Mouse (Mus musculus) CD4-positive helper T cell, adult 2 months (primary cell): ENCODE data around the gene Ipmk.

ENCODE experiments used
- DNase-seq: peaks from one replicate; pipeline ENCODE4 v3.0.0-alpha.2; 2012; ENCODE audit warnings: low read depth, missing footprints, low spot score

Gene Ipmk

GRCm38 (mm10) chr10:71347509-71347949 is at the start of gene Ipmk:
TSS of gene Ipmk (plus strand) at chr10:71347763.
- DNase-seq, result peak; percentile 94

DNA sequence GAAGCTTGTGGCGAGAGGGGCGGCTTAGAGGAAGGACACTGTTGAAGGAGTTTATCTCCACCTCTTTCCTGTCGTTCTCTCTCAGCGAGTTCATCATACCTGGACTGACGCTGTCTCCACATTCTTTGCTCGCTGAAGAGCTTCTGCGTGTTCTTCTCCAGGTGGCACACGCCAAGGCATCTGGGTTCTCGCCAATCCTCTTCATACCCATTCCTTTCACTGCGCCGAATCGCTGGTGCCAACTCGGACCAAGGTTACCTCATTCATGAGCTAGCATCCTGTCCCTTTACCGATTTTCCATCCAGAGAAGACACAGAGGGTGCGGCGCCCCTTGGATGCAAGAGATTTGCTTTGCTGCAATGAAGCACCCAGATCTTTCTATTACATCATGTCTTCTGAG is 47.4 kb upstream of the Ipmk start:
- DNase-seq, result no peak

DNA sequence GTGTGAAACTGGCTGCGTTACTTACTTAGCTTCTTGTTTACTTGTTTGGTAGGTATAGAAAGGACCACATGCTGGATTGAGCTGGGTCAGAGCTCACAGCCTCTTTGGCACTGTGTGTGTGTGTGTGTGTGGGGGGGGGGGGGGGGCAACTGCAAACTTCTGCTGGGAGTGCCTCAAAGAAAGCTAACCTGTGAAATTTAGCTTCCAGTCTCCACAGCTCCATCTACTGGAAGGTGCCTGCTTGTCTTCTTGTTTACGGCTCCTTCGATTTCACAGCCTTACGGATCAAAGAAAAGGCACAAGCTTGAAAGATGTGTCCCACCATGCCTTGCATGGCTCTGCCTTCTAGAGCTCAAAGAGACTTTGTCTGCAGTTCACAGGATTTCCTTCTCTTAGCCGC is 45.1 kb upstream of the Ipmk start:
- DNase-seq, result peak; percentile 70

GRCm38 (mm10) chr10:71306190-71306589 is 41.4 kb upstream of the Ipmk start:
- peak; percentile 61 for DNase-seq

DNA sequence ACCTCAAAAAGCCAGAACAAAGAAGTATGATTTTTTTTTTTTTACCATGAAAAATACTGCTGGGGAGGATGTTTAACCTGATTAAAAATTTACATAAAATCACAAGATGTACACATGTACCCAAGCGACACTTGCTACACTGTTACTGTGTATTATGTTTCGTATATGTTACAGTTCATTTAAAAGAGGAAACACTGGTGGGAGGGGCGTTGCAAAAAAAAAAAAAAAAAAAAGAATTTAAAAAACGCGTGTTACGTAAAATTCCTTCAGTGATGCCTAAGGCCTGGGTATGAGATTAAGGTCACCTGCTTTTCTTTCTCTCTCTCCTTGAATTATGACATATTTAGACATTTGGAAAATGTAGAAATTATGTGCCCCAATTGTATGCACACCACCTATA is 40.8 kb upstream of the Ipmk start:
- DNase-seq, result no peak

- no peak for DNase-seq
Measured at GRCm38 (mm10) chr10:71308199-71308598, 39.4 kb upstream of the Ipmk start.

GRCm38 (mm10) chr10:71310288-71310687 is 37.3 kb upstream of the Ipmk start:
- no peak for DNase-seq

DNA sequence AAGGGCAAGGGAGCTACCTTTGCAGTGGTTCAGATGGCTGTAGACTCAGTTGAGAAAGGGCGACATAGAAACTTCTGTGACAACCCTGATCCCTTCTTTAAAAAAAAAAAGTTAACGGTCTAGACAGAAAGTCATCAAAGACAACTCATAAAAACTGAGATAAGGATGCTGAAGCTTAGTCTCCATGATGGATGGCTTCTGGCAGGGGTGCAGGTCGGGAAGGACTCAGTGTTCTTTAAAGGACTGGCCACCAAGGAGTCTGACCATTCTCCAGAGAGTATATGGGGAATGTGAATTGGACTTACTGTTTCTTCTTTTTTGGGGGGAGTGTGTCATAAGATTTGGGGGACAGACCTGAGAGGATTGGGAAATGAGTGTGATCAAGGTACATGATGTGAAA is 33.0 kb upstream of the Ipmk start:
- no peak for DNase-seq

DNA sequence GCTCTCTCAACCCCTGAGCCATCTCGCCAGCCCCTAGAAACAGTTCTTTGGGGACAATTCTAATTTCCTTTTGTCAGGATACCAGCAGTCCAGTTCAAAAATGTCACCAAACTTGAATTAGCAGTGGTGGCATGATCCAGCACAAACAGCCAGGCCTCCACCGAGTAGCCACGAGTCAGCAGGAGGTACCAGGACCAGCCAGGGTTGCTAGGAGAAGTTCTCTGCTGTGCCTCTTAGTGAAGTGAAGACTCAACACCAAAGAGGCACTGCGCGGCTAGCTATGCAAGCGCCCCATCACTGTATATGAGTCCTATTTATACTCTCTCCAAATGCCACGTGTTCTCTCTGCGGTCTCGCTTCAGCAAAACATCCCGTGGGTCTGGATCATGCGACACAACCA is 31.5 kb upstream of the Ipmk start:
- DNase-seq, result no peak

- no peak for DNase-seq
Measured at GRCm38 (mm10) chr10:71316497-71316896, 31.1 kb upstream of the Ipmk start.

GRCm38 (mm10) chr10:71323669-71324068 is 23.9 kb upstream of the Ipmk start:
- DNase-seq, result no peak

DNA sequence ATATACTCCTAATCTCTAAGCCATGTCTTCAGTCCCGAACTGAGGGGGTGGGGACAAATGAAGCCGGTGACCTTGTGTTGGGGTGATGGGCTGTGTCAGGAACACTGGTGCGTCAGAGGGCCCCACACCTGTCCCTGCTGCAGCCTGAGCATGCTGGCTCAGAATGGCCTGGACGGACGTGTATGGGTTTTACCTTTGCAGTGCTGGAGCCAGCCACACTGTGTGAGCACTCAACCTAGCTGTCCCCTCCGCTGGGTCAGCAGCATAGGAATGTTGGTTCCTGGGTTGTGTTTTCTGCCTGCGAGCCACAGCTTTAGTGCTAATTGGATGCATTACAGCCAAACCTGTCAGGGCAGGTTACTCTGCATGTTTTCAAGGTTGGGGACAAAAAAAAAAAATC is 21.4 kb upstream of the Ipmk start:
- DNase-seq, result no peak

DNA sequence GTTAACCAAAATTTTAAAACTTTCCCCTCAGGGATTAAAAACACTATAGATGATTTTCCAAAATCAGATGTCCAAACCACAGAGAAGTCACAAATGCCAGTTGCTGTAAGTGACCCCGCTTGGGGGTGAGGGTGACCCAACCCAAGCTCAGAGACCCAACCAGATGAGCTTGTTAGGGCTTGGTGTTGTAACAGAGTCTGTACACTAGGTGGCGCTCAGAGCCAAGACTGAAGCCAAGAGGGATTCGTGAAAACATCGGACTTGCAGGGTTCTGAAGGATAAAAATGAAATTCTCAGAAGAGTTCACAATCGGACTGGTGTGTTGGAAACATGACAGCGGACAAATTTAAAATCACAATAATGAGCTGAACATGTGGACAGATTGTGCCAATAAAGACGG is 20.8 kb upstream of the Ipmk start:
- DNase-seq, result peak; percentile 70

- DNase-seq, result no peak
Measured at GRCm38 (mm10) chr10:71327386-71327785, 20.2 kb upstream of the Ipmk start.

DNA sequence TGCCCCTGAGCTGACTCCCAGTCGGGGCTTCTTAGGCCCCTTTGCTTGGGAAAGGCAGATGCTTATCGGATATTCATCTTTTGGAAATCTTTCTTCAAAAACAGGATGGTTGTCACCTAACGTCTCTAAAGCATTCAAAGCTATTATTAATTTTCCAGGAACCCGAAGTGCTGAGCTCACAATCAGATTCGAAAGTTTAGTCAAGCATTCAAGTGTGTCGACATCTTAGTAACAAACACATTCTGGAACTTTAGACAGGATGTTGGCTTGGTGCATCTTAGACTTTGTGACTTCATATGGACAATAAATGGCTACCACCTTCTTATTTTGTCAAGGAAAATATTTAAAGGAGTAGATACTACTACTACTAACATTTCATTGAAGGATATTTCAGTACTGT is 19.2 kb upstream of the Ipmk start:
- no peak for DNase-seq

DNA sequence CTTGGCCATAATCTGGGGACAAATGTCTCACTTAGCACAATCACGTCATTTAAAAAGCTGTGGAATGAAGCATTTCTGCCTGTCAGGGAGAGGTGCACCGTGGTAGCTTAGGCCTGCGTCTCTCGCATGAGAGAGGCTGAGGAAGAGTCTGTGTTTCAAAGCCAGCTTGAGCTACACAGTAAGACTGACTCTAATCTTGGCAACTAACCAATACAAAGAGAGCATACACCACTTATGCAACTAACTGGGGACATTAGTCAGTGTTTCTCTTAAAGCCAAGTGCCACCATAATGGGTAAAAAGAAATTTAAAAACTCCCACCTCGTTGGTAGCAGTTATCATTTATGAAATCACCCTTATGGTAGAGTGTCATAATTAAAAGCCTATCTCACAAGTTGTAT is 18.7 kb upstream of the Ipmk start:
- DNase-seq, result no peak

DNA sequence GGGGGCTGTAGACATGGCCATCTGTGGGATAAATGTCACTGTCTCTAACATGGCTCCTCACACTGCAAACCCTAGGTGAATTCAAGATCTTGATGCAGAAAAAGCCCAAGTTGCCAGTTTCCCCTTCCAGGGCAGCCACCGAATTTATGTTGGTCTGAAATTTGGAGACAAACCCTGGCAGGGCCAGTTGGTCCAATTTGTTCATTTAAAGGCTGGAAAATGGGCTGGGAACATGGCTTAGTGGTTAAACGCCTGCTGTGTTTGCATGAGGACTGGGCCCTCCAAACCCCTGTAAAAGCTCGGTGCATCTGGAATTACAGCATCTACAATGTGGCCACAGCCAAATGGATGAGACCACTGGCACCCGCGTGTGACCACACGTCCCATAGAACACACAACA is 18.3 kb upstream of the Ipmk start:
- no peak for DNase-seq

DNA sequence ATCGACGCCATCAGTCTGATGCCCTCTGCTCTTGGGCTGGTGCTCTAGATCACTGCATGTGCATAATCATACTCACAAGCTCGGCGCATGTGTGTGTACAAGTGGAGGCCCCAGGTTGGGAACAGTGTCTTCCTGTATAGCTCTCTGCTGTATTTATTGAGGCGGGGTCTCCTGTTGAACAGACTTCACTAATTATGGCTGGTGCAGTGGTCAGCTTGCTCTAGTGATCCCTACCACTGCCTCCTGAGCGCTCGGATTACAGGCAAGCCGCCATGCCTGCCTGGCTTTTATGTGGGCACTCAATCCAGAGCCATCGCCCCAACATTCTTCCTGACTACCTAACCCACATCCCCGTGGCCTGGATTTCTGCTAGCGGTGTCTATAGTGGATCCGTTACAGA is 17.5 kb upstream of the Ipmk start:
- no peak for DNase-seq

DNA sequence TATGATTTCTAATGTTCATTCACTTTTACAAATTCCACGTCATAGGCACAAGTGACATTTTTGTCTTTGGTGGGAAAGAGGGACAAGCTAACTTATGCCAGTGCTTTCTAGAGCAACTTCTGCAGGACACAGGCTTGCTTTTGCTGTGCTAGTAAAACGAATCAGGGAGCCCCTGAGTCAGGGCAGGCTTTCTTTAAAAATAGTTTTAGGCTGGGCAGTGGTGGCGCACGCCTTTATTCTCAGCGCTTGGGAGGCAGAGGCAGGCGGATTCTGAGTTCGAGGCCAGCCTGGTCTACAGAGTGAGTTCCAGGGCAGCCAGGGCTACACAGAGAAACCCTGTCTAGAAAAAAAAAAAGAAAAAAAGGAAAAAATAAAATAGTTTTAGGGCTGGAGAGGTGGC is 15.7 kb upstream of the Ipmk start:
- DNase-seq, result no peak

DNA sequence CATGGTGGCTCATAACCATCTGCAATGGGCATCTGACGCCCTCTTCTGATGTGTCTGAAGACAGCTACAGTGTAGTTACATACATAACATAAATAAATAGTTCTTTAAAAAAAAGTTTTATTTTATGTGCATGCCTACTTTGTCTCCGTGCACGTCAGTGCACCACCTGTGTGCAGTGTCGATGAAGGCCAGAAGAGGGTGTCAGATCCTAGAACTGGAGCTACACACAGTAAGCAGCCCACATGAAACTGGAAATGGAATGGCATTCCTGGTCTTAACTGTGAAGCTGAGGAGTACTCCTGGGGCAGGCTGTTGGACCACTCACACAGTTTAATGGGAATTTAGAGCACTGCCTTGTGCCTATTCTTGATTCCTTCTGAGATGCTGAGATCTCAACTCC is 15.2 kb upstream of the Ipmk start:
- no peak for DNase-seq

- DNase-seq, result no peak
Measured at GRCm38 (mm10) chr10:71332859-71333258, 14.7 kb upstream of the Ipmk start.

DNA sequence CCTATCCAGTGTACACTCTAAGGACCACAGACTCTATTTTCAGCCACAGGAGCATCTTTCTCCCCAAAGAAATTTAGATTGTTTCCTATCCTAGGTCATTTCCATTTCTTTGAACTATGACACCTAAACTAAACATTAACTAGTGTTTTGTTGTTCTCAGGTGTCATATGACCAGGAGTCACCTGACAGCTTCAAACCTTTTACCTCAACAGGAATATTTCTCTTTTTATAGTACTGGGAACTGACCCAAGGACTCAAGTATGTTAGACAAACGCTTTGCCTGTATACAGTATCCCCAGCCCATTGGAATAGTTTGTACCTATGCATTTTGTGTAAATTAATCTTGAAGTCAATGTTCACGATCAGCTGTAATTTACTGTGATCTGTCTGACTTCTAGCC is 9.8 kb upstream of the Ipmk start:
- DNase-seq, result no peak

DNA sequence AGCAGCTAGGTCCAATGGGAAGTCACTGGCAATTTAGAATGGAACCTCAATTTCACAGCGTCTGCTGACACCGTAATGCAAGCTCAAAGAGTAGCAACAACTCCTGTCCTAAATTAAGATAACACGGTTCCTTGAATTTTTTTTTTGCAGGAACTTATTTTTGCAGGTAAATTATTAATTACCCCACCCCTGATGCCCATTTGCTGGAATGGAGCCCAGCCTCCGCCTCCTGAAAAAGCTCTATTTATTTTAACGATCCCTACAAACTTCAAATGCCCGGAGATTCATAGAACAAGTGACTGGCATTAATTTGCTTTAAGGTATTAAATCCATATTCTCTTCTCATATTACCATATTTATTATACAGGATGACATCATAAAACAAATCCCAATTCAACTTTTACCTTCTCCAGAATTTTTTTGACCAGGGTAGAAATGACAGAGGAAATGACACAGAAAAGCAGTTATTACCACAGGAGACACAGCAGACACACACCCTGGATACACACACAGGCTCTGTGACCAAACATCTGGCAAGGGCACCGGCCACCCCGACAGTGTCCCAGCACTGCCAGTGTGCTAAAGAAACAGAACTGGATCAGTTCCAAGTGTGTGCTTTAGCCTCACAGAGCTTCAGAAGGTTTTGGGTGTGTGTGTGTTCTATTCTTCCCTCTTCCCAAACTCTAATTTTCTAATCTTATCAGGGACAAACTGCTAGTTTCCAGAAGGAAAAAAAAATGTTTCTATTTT is 9.2 kb upstream of the Ipmk start:
- no peak for DNase-seq

DNA sequence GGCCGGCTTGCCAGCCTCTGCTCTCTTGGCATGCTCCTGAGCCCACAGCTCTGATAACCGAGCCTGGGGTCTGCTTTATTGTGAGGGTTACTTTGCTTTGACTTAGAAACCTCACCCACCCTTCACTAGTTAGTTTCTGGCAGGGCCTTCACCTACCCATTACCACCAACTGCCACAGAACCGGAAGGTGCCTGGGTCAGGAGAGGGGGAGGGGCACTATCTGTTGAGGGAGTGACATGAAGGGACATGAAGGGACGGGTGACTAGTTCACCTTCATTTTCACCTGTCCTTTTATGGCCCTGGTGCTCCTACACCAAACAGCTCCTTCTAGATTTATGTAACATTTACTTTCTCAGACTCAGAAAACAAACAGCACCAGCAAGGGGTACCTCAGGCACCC is 8.1 kb upstream of the Ipmk start:
- no peak for DNase-seq
